Mouse (Mus musculus) CH12.LX (cell line): ENCODE data around the gene Ms4a10.

Source experiments
- CTCF ChIP-seq, 2 experiments: IDR thresholded peaks in 1 of 2; conservative IDR thresholded peaks in 1 of 2; 2 replicates each; pipeline ENCODE4 v1.5.1; 2011 to 2012; ENCODE audit warnings: low read depth in 2 of 2, low read length in 2 of 2, improper control_type of control experiment in 1 of 2, inconsistent platforms in 1 of 2, mild to moderate bottlenecking in 1 of 2, moderate library complexity in 1 of 2
- EP300 ChIP-seq: IDR thresholded peaks from 2 replicates; pipeline ENCODE4 v1.6.1; 2011; ENCODE audit warnings: low read length, improper control_type of control experiment
- ETS1 ChIP-seq: conservative IDR thresholded peaks from 2 replicates; pipeline ENCODE4 v1.6.1; 2012; ENCODE audit warnings: low read depth, mild to moderate bottlenecking, inconsistent platforms, low read length, improper control_type of control experiment, moderate library complexity
- POLR2A ChIP-seq: IDR thresholded peaks from 2 replicates; pipeline ENCODE4 v1.6.1; 2011; ENCODE audit warnings: low read depth, mild to moderate bottlenecking, improper control_type of control experiment, low read length
- SMC3 ChIP-seq: IDR thresholded peaks from 2 replicates; pipeline ENCODE4 v1.6.1; 2011; ENCODE audit warnings: low read depth, low read length, improper control_type of control experiment
- USF1 ChIP-seq: IDR thresholded peaks from 2 replicates; pipeline ENCODE4 v1.6.1; 2014; ENCODE audit warnings: low read depth, mild to moderate bottlenecking, inconsistent platforms, low read length, improper control_type of control experiment

DNA sequence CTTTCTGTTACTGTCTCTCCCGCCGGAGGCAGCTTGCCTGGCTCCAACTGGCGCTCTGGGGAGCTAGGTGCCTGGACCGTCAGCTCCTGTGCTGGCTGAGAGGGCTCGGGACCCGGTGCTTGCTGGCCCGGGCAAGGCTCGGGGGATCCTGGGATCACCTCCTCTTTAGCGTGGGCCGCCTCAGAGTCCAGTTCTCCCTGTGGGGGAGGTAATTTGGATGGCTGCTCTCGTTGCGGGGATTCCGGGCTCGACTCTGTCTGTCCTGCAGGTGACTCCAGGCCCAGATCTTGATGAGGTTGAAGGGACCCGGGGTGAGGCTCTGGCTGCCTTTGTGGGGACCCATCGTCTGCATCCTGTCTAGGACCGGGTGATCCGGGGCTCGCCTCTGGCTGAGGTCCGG, 26.1 kb downstream of the Ms4a10 start:
- TF ChIP-seq USF1, result no peak
- no peak for TF ChIP-seq EP300
- TF ChIP-seq ETS1, result no peak
- TF ChIP-seq POLR2A, result no peak
- TF ChIP-seq CTCF (conservative IDR thresholded peaks at IDR 0.05 in 1 of 2, IDR thresholded peaks at IDR 0.05 in 1 of 2; ENCODE audit: low read depth in 2 of 2, low read length in 2 of 2), result no peak
- no peak for TF ChIP-seq SMC3
